Comparison of ENCODE assay signal across 8 mouse cellular contexts in genomic region chr8:124751709-124752173, GRCm38 (mm10). TPM values are rescaled to one million over a fixed set of nuclear protein-coding genes. Genes with fewer than 3 reads are reported as not detected.
DNase-seq lines count a peak whose midpoint lies in the region; ATAC-seq and TF ChIP-seq lines count a peak whose summit lies in the region.

Gene Fam89a, minus strand, starts transcription at chr8:124751832.

- H3K27me3 ChIP-seq in forebrain, embryonic 13.5 days = peaks cover 70% of the 10 kb centered on the region
- peaks cover 67% of the 10 kb centered on the region for H3K27me3 ChIP-seq in limb, embryonic 13.5 days
- peaks cover 62% of the 10 kb centered on the region for H3K27me3 ChIP-seq in midbrain, embryonic 13.5 days
- no peaks in the 10 kb centered on the region for H3K27me3 ChIP-seq in stomach, postnatal 0 days (ENCODE audit: control insufficient read depth, insufficient read depth, low read length)

- no peak for TF ChIP-seq EP300 in stomach, postnatal 0 days (optimal IDR thresholded peaks at IDR 0.05)

- peaks cover 11% of the 10 kb centered on the region for H3K4me1 ChIP-seq in forebrain, embryonic 13.5 days
- H3K4me1 ChIP-seq in limb, embryonic 13.5 days = peaks cover 18% of the 10 kb centered on the region
- H3K4me1 ChIP-seq in midbrain, embryonic 13.5 days (replicated peaks) = peaks cover 21% of the 10 kb centered on the region
- H3K4me1 ChIP-seq in stomach, postnatal 0 days (replicated peaks; ENCODE audit: control insufficient read depth, insufficient read depth) = 0 out of 2 replicates have a peak, but pooled peaks cover 2% of the 10 kb centered on the region

- peak within 1 kb of the TSS; percentile 75 for H3K4me2 ChIP-seq in forebrain, embryonic 13.5 days
- H3K4me2 ChIP-seq in limb, embryonic 13.5 days (replicated peaks) = peak within 1 kb of the TSS; percentile 89
- H3K4me2 ChIP-seq in midbrain, embryonic 13.5 days (replicated peaks) = peak within 1 kb of the TSS; percentile 68
- peak within 1 kb of the TSS; percentile 95 for H3K4me2 ChIP-seq in stomach, postnatal 0 days (replicated peaks; ENCODE audit: low read depth)

- ATAC-seq in forebrain, embryonic 13.5 days = peak; percentile 36; the same call in 1 of the 2 replicates
- ATAC-seq in hematopoietic stem cell, adult 5-6 weeks (replicated peaks in 1 of 2; ENCODE audit: insufficient read depth in 1 of 2, low FRiP score in 2 of 2, low TSS enrichment in 1 of 2, low read depth in 1 of 2, poor library complexity in 2 of 2, severe bottlenecking in 2 of 2) = peak; percentile 65 to 68
- peak; percentile 65 for ATAC-seq in limb, embryonic 13.5 days (ENCODE audit: low FRiP score, low read depth)
- peak; percentile 63 for ATAC-seq in midbrain, embryonic 13.5 days
- peak; percentile 74 for ATAC-seq in stomach, postnatal 0 days (ENCODE audit: low FRiP score, low TSS enrichment)

- H3K27ac ChIP-seq in forebrain, embryonic 13.5 days = no peak within 1 kb of the TSS
- H3K27ac ChIP-seq in limb, embryonic 13.5 days = no peak within 1 kb of the TSS
- no peak within 1 kb of the TSS for H3K27ac ChIP-seq in midbrain, embryonic 13.5 days
- peak within 1 kb of the TSS; percentile 40 for H3K27ac ChIP-seq in stomach, postnatal 0 days (replicated peaks)

- 0% methylated on average over 40 of the region's 41 CpGs for WGBS in forebrain, embryonic 13.5 days
- WGBS in limb, embryonic 13.5 days = under 1% methylated on average over 19 of the region's 41 CpGs
- under 1% methylated on average over 40 of the region's 41 CpGs for WGBS in midbrain, embryonic 13.5 days
- WGBS in stomach, postnatal 0 days = under 1% methylated on average over 19 of the region's 41 CpGs

- H3K36me3 ChIP-seq in forebrain, embryonic 13.5 days (ENCODE audit: poor library complexity, severe bottlenecking) = no peaks in the 10 kb centered on the region
- no peaks in the 10 kb centered on the region for H3K36me3 ChIP-seq in limb, embryonic 13.5 days
- no peaks in the 10 kb centered on the region for H3K36me3 ChIP-seq in midbrain, embryonic 13.5 days
- H3K36me3 ChIP-seq in stomach, postnatal 0 days (ENCODE audit: control insufficient read depth, insufficient read depth, low read length) = no peaks in the 10 kb centered on the region

- TF ChIP-seq CTCF in stomach, postnatal 0 days (IDR thresholded peaks at IDR 0.05; ENCODE audit: low read depth) = no peak

- peak; percentile 84 for DNase-seq in CD4-positive helper T cell, adult 2 months (ENCODE audit: low read depth, low spot score)
- DNase-seq in adrenal gland, adult 2 months = peak; percentile 77
- peak; percentile 83 for DNase-seq in stomach, postnatal 0 days (ENCODE audit: low spot score)
- no peak for DNase-seq in ovary, adult 18-20 months (ENCODE audit: low spot score)

- peak within 1 kb of the TSS; percentile 49 for H3K4me3 ChIP-seq in forebrain, embryonic 13.5 days
- peak within 1 kb of the TSS; percentile 61 for H3K4me3 ChIP-seq in limb, embryonic 13.5 days
- peak within 1 kb of the TSS; percentile 48 for H3K4me3 ChIP-seq in midbrain, embryonic 13.5 days (replicated peaks)
- peak within 1 kb of the TSS; percentile 58 for H3K4me3 ChIP-seq in stomach, postnatal 0 days (ENCODE audit: low read depth, low read length)

- no peaks in the 10 kb centered on the region for H3K9me3 ChIP-seq in forebrain, embryonic 13.5 days (replicated peaks)
- 0 out of 2 replicates have a peak, but pooled peaks cover 3% of the 10 kb centered on the region for H3K9me3 ChIP-seq in limb, embryonic 13.5 days
- H3K9me3 ChIP-seq in midbrain, embryonic 13.5 days = no peaks in the 10 kb centered on the region
- H3K9me3 ChIP-seq in stomach, postnatal 0 days (ENCODE audit: control insufficient read depth, low read length) = no peaks in the 10 kb centered on the region

- peak within 1 kb of the TSS; percentile 55 for H3K9ac ChIP-seq in forebrain, embryonic 13.5 days
- H3K9ac ChIP-seq in limb, embryonic 13.5 days = peak within 1 kb of the TSS; percentile 65
- H3K9ac ChIP-seq in midbrain, embryonic 13.5 days (replicated peaks) = peak within 1 kb of the TSS; percentile 58
- H3K9ac ChIP-seq in stomach, postnatal 0 days (ENCODE audit: low read length) = peak within 1 kb of the TSS; percentile 60

RNA-seq across cellular contexts. Expression of gene Fam89a, which starts in this region (rescaled TPM):
- total RNA-seq in adrenal gland, adult 2 months (2021) = under 1 TPM; 0.28 to 0.43 TPM
- polyA plus RNA-seq in adrenal gland, adult 2 months (2012; rRNA removed) = 1.0 and 1.6 TPM in 2 replicates
- polyA plus RNA-seq in forebrain, embryonic 13.5 days (2015; fragmentation: Nextera tagmentation; extraction: Ambion mirVana) = 0.34 and 0.36 TPM in 2 replicates
- not detected in 2 replicates for total RNA-seq in hematopoietic stem cell, adult 5-6 weeks (2017)
- polyA plus RNA-seq in limb, embryonic 13.5 days (2015; fragmentation: Nextera tagmentation; extraction: Ambion mirVana) = 3.2 and 3.7 TPM in 2 replicates
- polyA plus RNA-seq in midbrain, embryonic 13.5 days (2015; fragmentation: Nextera tagmentation; extraction: Ambion mirVana) = 0.40 and 0.43 TPM in 2 replicates
- polyA plus RNA-seq in stomach, postnatal 0 days (2015; fragmentation: Nextera tagmentation; extraction: Ambion mirVana) = 12.5 and 13.0 TPM in 2 replicates

Comparison
In these comparisons a context has a peak if more than half of its experiments do, and no peak if none do; other contexts are left out.
1. Peak in ATAC-seq, H3K4me3 ChIP-seq, H3K9ac ChIP-seq and H3K4me2 ChIP-seq in forebrain, embryonic 13.5 days; RNA of the gene not detected or under 1 TPM.
2. Peak in ATAC-seq in hematopoietic stem cell, adult 5-6 weeks; RNA of the gene not detected or under 1 TPM.
3. Peak in ATAC-seq, H3K4me3 ChIP-seq, H3K9ac ChIP-seq and H3K4me2 ChIP-seq in midbrain, embryonic 13.5 days; RNA of the gene not detected or under 1 TPM.